Mouse (Mus musculus): ENCODE measurements around the gene Scgb1b24. TPM values are rescaled to one million over a fixed set of nuclear protein-coding genes. Genes with fewer than 3 reads are reported as not detected.

Scgb1b24 gene
- polyA plus RNA-seq (2017; shearing (Covaris generic)) = not detected

GRCm38 (mm10) chr7:33743499-33743898 lies at the start of gene Scgb1b24:
TSS of gene Scgb1b24 (plus strand) at chr7:33743799.

GRCm38 (mm10) chr7:33739212-33739611 lies 4.4 kb upstream of the Scgb1b24 start, which contains the start of gene Scgb2b24:
TSS of gene Scgb2b24 (minus strand) at chr7:33739312.

Other genes with a start within 250 kb of the Scgb1b24 start
- gene Scgb2b21, start 223.3 kb upstream of the Scgb1b24 start, polyA plus RNA-seq (2017; shearing (Covaris generic)) = not detected
- gene Scgb2b24, start 4.5 kb upstream of the Scgb1b24 start, polyA plus RNA-seq (2017; shearing (Covaris generic)) = not detected
- not detected for gene Scgb2b26, start 201.2 kb downstream of the Scgb1b24 start, polyA plus RNA-seq (2017; shearing (Covaris generic))

All from inflammation-experienced regulatory T-cells (primary cell).